Mouse (Mus musculus): Measurements from ENCODE around the gene Gpr179.

Gpr179 gene

GRCm38 (mm10) chr11:97352027-97352684, at the start of gene Gpr179:
Gpr179 (minus strand) TSS chr11:97352077.
- DNase-seq = no peak

- DNase-seq = peak; percentile 80
These were observed 49.2 kb upstream of the Gpr179 start for GRCm38 (mm10) chr11:97401082-97401481.

GRCm38 (mm10) chr11:97399958-97400710, 48.3 kb upstream of the Gpr179 start:
- DNase-seq = peak; percentile 86

GRCm38 (mm10) chr11:97398506-97398905, 46.6 kb upstream of the Gpr179 start:
- no peak for DNase-seq

GRCm38 (mm10) chr11:97394146-97394545, 42.3 kb upstream of the Gpr179 start:
- DNase-seq = peak; percentile 90

GRCm38 (mm10) chr11:97393658-97394057, 41.8 kb upstream of the Gpr179 start:
- DNase-seq = peak; percentile 67

- no peak for DNase-seq
These were observed 37.2 kb upstream of the Gpr179 start for GRCm38 (mm10) chr11:97389127-97389526.

GRCm38 (mm10) chr11:97387811-97388210, 35.9 kb upstream of the Gpr179 start:
- DNase-seq = no peak

- DNase-seq = peak; percentile 51
These were observed 31.9 kb upstream of the Gpr179 start for GRCm38 (mm10) chr11:97383764-97384163.

- no peak for DNase-seq
These were observed 31.1 kb upstream of the Gpr179 start for GRCm38 (mm10) chr11:97383017-97383416.

GRCm38 (mm10) chr11:97380036-97380435, 28.2 kb upstream of the Gpr179 start:
- no peak for DNase-seq

- DNase-seq = no peak
These were observed 21.5 kb upstream of the Gpr179 start for GRCm38 (mm10) chr11:97373402-97373801.

- DNase-seq = no peak
These were observed 20.4 kb upstream of the Gpr179 start for GRCm38 (mm10) chr11:97372159-97372864.

GRCm38 (mm10) chr11:97370329-97371091, 18.6 kb upstream of the Gpr179 start:
- peak; percentile 83 for DNase-seq

GRCm38 (mm10) chr11:97368501-97368900, 16.6 kb upstream of the Gpr179 start:
- no peak for DNase-seq

- DNase-seq = peak; percentile 33
These were observed 13.7 kb upstream of the Gpr179 start for GRCm38 (mm10) chr11:97365556-97365955.

- no peak for DNase-seq
These were observed 11.7 kb upstream of the Gpr179 start for GRCm38 (mm10) chr11:97363644-97363995.

GRCm38 (mm10) chr11:97362943-97363643, 11.2 kb upstream of the Gpr179 start:
- DNase-seq = peak; percentile 18

GRCm38 (mm10) chr11:97362649-97362942, 10.7 kb upstream of the Gpr179 start:
- DNase-seq = peak; percentile 35

GRCm38 (mm10) chr11:97361948-97362648, 10.2 kb upstream of the Gpr179 start, which contains the start of gene Socs7:
Socs7 (plus strand) TSS chr11:97362551.
- DNase-seq = peak; percentile 96

- DNase-seq = peak; percentile 74
These were observed 5.8 kb upstream of the Gpr179 start for GRCm38 (mm10) chr11:97357663-97358062.

GRCm38 (mm10) chr11:97355247-97355646, 3.4 kb upstream of the Gpr179 start:
- DNase-seq = no peak

All from right cerebral cortex, adult 18-20 months (tissue).